Mouse (Mus musculus) MN1 (cell line): ENCODE measurements around the gene Ttc7.
A peak's percentile ranks its signal among the peaks of the same experiment; 100 is the strongest.

Experiments used
- DNase-seq: peaks from one replicate; pipeline ENCODE4 v3.0.0-alpha.2; 2016; ENCODE audit warnings: low spot score

Ttc7 gene

GRCm38 (mm10) chr17:87367640-87368039, 85.0 kb downstream of the Ttc7 start:
- peak; percentile 88 for DNase-seq

- DNase-seq = no peak
Measured at GRCm38 (mm10) chr17:87368481-87368880, 85.8 kb downstream of the Ttc7 start.

- DNase-seq = no peak
Measured at GRCm38 (mm10) chr17:87369270-87369759, 86.6 kb downstream of the Ttc7 start.

GRCm38 (mm10) chr17:87372189-87372588, 89.5 kb downstream of the Ttc7 start:
- DNase-seq = no peak

- no peak for DNase-seq
Measured at GRCm38 (mm10) chr17:87373327-87373726, 90.6 kb downstream of the Ttc7 start.

GRCm38 (mm10) chr17:87375941-87376511, 93.3 kb downstream of the Ttc7 start:
- no peak for DNase-seq

- DNase-seq = no peak
Measured at GRCm38 (mm10) chr17:87376831-87377471, 94.3 kb downstream of the Ttc7 start.

- peak; percentile 59 for DNase-seq
Measured at GRCm38 (mm10) chr17:87377536-87377935, 94.8 kb downstream of the Ttc7 start.

GRCm38 (mm10) chr17:87378354-87379159, 95.9 kb downstream of the Ttc7 start:
- DNase-seq = peak; percentile 82

- peak; percentile 54 for DNase-seq
Measured at GRCm38 (mm10) chr17:87379160-87379624, 96.5 kb downstream of the Ttc7 start.

GRCm38 (mm10) chr17:87379821-87380220, 97.1 kb downstream of the Ttc7 start:
- peak; percentile 52 for DNase-seq

GRCm38 (mm10) chr17:87380681-87381080, 98.0 kb downstream of the Ttc7 start:
- DNase-seq = no peak

- DNase-seq = no peak
Measured at GRCm38 (mm10) chr17:87385835-87386234, 103.1 kb downstream of the Ttc7 start.

- DNase-seq = peak; percentile 33
Measured at GRCm38 (mm10) chr17:87387068-87387467, 104.4 kb downstream of the Ttc7 start.

GRCm38 (mm10) chr17:87391242-87391641, 108.6 kb downstream of the Ttc7 start:
- peak; percentile 39 for DNase-seq

- DNase-seq = no peak
Measured at GRCm38 (mm10) chr17:87397088-87397487, 114.4 kb downstream of the Ttc7 start.

- DNase-seq = no peak
Measured at GRCm38 (mm10) chr17:87402444-87402843, 119.8 kb downstream of the Ttc7 start.

GRCm38 (mm10) chr17:87403462-87403861, 120.8 kb downstream of the Ttc7 start:
- no peak for DNase-seq

- DNase-seq = no peak
Measured at GRCm38 (mm10) chr17:87405576-87405975, 122.9 kb downstream of the Ttc7 start.

- no peak for DNase-seq
Measured at GRCm38 (mm10) chr17:87406646-87407045, 124.0 kb downstream of the Ttc7 start.

- no peak for DNase-seq
Measured at GRCm38 (mm10) chr17:87418082-87418481, 135.4 kb downstream of the Ttc7 start.

- DNase-seq = no peak
Measured at GRCm38 (mm10) chr17:87427511-87427910, 144.8 kb downstream of the Ttc7 start, which contains the start of gene Stpg4. TSS of gene Stpg4 (minus strand) at chr17:87427741.

GRCm38 (mm10) chr17:87429431-87429830, 146.7 kb downstream of the Ttc7 start:
- no peak for DNase-seq
